Mouse (Mus musculus) C2C12 (cell line): Measurements from ENCODE around the gene Rtp3.

Experiments
- CEBPB ChIP-seq: IDR thresholded peaks from one replicate; pipeline ENCODE4 v1.6.1; 2011; ENCODE audit warnings: low read depth, mild to moderate bottlenecking, control low read depth, moderate library complexity
- CTCF ChIP-seq: IDR thresholded peaks from one replicate; pipeline ENCODE4 v1.5.1; 2011; ENCODE audit not compliant: control insufficient read depth, insufficient read depth, insufficient read length
- MAX ChIP-seq: IDR thresholded peaks from one replicate; pipeline ENCODE4 v1.6.1; 2011; ENCODE audit warnings: mild to moderate bottlenecking, control low read depth
- MYOG ChIP-seq: IDR thresholded peaks from one replicate; pipeline ENCODE4 v1.6.1; 2011; ENCODE audit not compliant: control insufficient read depth, insufficient read length; ENCODE audit errors: extremely low read depth

- TF ChIP-seq CTCF (no peak), MAX (peak; percentile 13), CEBPB (no peak), MYOG (no peak)
Measured at GRCm38 (mm10) chr9:110993281-110993709, 2.9 kb upstream of the Rtp3 start.
